Mouse (Mus musculus) left cerebral cortex, adult 2 months (tissue): ENCODE results near the gene Zfp13. TPM values are rescaled to one million over a fixed set of nuclear protein-coding genes. Genes with fewer than 3 reads are reported as not detected.

ENCODE experiments used
- DNase-seq, 2 experiments: peaks; one replicate each; pipeline ENCODE4 v3.0.0; 2021 to 2022; ENCODE audit warnings: low spot score in 2 of 2, mixed read lengths in 1 of 2; ENCODE audit errors: extremely low spot score in 1 of 2
- H3K27ac ChIP-seq: fragments of 200-600 bp; 2 replicates; pipeline ENCODE4 v1.8.1; 2022
- H3K4me3 ChIP-seq: fragments of 200-600 bp; 2 replicates; pipeline ENCODE4 v1.8.1; 2022
- CTCF ChIP-seq: fragments of 200-600 bp; IDR thresholded peaks from 2 replicates; pipeline ENCODE4 v1.8.1; 2022; ENCODE audit warnings: antibody characterized with exemption, mild to moderate bottlenecking, moderate library complexity
- intact Hi-C: fragments of 180-260 bp; cut with DNase I; formaldehyde crosslinking; loops from one replicate; pipeline ENCODE4 v1.15.1; 2025
- long read RNA-seq, 2 experiments: library from polyadenylated mRNA; stranded (forward); transcript quantifications; one replicate each; pipeline ENCODE4 v2.0.0; 2021; ENCODE audit warnings: borderline mapping rate in 2 of 2
- total RNA-seq, 2 experiments: library from RNA; stranded (reverse); gene quantifications; 2 replicates each; pipeline ENCODE4 v1.2.3; 2021

Gene Zfp13
- 10 to 100 TPM; 24.7 to 32.0 TPM for total RNA-seq
- long read RNA-seq, experiment 1, transcript Zfp13-202 (6 exons, 2,104 nt), result major isoform, 7 of 19 reads
- long read RNA-seq, experiment 1, partial matches to known transcripts, result 1 of 19 reads
- long read RNA-seq, experiment 1, other reads (novel, unspliced or antisense), result 11 of 19 reads
- long read RNA-seq, experiment 2, transcript Zfp13-202 (6 exons, 2,104 nt), result major isoform, 11 of 16 reads
- long read RNA-seq, experiment 2, partial matches to known transcripts, result 0 of 16 reads
- long read RNA-seq, experiment 2, other reads (novel, unspliced or antisense), result 5 of 16 reads

DNA sequence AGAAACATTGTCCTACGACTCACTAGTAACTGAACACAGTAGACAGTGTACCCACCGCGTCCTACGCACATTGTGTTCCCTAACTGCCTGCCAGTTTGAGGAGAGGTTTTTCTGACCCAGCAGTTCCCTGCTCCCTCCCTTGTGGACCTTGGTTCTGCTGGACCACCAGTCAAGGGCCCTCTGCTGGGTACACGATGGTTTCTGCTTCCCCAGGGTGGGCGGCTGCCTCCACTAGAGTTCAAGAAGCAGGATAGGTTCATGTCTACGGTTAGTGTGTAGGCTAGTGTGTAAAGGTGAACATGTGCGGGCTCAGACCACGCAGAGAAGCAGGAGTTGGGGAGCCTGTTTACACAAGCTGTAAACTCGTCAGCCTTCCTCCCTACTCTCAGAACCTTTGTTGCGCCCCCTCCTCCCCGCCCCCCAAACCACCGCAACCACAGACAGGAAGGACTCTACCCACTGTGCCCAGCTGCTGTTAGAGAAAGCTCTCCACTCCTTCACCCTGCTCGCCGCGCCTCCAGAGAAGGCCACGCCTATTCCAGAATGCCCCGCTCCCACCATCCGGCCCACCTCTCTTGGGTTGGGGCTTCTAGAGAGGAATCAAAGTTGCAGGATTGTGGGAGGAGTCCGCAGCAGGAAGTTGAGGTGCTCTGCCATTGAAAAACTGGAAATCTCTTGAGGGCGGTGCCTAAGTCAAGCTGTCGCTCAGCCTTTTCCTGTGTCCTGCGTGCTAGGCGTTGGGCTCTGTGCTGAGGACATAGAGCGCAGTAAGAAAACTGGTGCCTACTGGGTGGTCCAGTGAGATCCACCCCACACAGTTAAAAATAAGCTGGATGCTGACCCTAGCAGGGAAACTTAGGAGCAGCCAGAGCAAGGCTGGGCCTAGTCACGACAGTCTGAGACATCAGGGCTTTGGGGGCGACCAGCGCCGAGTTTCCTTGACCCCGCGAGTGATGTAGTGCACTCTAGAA lies at the start of gene Zfp13:
Zfp13 (minus strand) TSS at position 906 of the 971 bp plus-strand sequence.
- intact Hi-C loops, result no loop called here
- peak; percentile 63 to 66 for DNase-seq

DNA sequence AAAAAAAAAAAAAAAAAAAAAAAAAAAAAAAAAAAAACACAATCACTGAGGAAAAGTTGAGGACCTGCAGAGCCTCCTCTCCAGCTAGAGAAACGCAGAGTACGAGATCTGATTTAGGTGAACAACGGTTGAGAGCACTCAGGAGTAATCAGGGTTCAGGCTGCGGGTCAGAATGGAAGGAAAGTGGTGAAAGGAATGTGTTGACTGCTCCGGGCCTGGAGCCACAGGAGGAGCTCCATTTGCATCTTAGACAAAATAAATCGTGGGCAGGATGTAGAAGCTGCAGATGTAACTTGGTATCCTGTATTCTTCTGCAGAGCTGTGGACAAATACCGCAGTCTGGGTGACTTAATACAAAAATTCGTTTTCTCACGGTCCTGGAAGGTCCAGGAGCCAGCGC lies 46.6 kb upstream of the Zfp13 start:
- no peak overlapping the region for H3K4me3 ChIP-seq
- no peak overlapping the region for H3K27ac ChIP-seq
- TF ChIP-seq CTCF, result no peak
- DNase-seq, result no peak
- intact Hi-C loops, result no loop called here

More for the DNA sequence above, at the start of gene Zfp13:
- TF ChIP-seq CTCF, result no peak
- peak within 1 kb of the TSS; percentile 84 for H3K27ac ChIP-seq
- peak within 1 kb of the TSS; percentile 54 for H3K4me3 ChIP-seq

DNA sequence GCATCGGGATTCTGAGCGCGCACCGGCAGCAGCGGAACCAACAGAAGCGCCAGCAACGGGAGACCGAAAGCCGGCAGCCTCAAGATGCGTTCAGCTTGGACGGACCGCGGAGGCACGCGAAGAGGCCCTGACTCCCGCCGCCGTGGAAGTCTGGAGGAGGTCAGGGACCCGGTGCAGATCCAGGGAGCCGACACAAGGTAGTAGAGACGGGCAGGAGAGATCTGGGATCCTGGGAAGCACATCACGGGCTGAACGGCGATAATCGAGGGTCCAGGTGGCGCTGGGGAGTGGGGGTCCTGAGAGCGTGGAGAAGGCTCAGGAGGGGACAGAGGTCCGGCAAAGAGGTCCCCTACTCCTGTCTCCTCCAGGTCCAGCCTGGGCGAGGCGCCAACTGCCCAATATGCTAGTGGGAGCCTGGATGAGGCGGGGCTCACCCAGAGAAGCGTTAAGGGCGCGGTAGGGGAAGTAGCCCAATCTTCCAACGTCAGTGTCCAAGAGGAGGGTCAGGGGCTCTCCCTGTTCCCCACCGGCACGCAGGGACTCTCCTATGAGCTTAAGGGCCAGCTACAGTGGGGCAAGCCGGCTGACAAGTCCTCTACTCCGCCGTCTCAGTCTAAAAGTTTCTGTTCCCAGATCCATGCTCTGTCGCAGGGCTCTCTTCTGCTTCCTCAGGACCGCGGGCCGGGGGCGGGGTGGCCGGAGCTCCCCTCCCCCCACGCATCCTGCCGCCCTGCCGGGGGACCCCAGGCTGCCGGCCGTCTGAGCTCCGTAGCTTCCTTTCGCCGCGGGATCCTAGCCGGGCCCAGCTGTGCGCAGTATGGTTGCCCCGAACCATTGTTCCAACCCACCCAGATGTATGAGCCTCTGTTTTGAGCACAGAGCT lies 45.6 kb upstream of the Zfp13 start, which contains the start of gene Mmp25:
Mmp25 (minus strand) TSS at position 665 of the 883 bp plus-strand sequence.
- intact Hi-C loops, result no loop called here
- no peak for TF ChIP-seq CTCF
- Histone ChIP-seq H3K27ac (no peak within 1 kb of the TSS), H3K4me3 (peak within 1 kb of the TSS; percentile 34)
- no peak for DNase-seq

DNA sequence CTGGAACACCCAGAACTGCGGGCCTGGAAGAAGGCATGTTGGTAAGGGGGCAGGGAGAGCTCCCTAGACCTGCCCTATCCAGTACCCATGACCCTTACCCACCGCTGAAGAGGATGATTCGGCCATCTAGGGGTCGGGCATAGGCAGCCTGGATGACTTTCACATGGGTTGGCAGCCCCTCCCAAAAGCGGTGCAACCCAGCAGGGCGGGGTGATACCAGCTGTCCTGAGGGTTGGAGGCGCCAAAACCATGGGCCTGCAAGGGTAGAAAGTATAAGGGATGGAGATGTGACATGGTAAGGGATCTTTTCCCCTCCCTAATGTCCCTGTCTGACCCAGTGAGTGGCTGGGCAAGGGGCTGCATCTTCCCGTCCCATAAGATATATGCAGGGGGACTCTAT lies 32.0 kb upstream of the Zfp13 start:
- TF ChIP-seq CTCF, result no peak
- H3K27ac ChIP-seq, result no peak overlapping the region
- no peak overlapping the region for H3K4me3 ChIP-seq
- intact Hi-C loops, result loop anchor here (2.0 kb wide), 1 partner anchor 58 kb away; no protein-coding TSS in a partner anchor
- DNase-seq, result no peak

DNA sequence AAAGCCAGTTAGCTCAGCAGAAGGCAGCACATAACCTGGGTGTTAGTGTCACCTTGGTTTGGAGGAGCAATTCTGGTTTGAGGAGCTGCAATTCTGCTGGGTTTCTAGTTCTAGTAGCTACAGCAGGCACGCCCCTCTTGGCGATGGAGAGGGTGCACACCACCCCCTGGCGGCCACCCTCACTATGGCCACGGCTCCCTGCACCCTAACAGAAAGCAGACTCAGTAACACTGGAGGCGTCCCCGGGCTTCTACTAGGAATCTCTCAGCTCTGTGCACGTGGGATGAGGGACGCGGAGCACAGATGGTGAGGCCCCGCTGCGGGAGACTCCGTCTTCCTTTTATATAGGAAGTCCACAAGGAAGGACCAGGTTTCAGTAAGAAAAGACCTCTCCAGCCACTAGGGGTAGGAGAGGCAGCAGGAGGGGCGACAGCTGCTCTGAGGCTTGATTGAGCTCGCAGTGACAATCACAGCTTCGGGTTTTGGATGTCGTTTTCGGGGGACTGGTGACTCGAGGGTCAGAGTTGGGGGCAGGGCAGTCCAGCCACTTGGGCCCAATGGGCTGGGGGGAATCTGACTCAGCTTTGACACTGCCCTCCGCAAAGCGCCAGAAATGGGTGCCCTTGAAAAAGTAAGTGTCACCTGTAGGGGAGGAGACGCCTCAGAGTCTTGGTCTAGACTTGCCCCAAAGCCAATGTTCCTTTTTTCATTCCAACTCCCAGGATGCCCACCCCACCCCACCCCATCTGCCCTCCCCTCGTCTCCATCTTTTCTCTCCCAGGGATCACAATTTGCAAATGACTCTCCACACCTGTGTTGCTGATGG lies 31.1 kb upstream of the Zfp13 start:
- intact Hi-C loops, result loop anchor here (2.0 kb wide), 1 partner anchor 58 kb away; no protein-coding TSS in a partner anchor
- TF ChIP-seq CTCF, result peak; percentile 91
- Histone ChIP-seq H3K4me3 (0 out of 2 replicates have a peak overlapping the region, but pooled peaks have one; percentile 19), H3K27ac (no peak overlapping the region)
- DNase-seq, result peak; percentile 84 to 89

DNA sequence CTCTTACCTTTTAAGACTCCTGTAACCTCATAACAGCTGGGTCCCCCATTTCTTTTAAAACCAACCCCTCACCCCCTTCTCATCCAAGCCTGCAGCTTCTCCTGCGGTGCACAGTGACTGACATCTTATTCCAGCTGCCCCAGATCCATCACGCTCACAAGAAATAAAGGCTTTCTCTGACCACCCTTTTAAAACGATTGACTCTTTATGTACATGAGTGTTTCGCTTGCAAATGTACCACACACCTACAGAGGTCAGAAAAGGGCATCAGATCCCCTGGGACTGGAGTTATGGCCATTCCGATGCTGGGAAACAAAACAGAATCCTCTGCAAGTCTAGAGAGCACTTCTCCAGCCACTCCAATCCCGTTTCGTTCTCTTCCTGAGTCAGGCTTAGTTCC lies 28.5 kb upstream of the Zfp13 start:
- Histone ChIP-seq H3K4me3 (no peak overlapping the region), H3K27ac (no peak overlapping the region)
- intact Hi-C loops, result no loop called here
- DNase-seq, result no peak
- TF ChIP-seq CTCF, result no peak

DNA sequence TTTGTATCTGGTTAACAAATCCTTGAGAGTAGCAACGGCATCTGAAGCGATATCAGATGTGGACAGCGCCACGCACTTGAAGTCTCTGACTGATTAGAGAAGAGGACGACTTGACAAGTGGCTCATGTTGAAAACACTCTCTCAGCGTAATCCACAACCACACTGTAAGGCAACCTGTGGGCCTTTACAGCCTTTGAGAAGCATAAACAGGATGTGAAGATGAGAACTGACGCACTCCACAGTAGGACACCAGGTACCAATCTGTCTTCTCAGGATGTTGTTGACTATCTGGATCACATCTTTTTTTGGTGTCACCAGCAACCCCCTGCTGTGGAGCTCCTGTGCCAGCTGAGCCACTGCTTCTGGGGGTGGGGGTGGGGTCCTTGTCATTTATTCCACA lies 21.1 kb upstream of the Zfp13 start:
- H3K4me3 ChIP-seq, result no peak overlapping the region
- DNase-seq, result no peak
- intact Hi-C loops, result no loop called here
- no peak overlapping the region for H3K27ac ChIP-seq
- no peak for TF ChIP-seq CTCF

DNA sequence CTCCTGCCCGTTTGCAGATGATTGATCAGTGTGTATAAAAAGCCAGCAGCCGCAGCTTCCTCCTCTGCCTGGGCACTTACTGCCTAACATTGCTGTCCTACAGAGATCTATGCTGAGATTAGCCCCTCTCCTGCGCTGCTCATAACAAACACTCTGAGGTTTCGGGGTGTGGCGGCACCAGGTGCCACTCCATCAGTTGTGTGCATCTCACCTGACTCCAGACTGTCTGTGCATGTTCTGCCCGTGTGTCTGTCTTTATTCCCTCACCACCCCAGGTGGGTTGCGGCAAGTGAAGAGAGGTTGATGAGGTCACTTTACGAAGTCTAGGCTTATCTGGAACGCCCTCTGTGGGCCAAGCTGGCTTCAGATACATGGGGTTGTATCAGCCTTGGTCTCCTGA lies 17.8 kb upstream of the Zfp13 start:
- no peak overlapping the region for H3K27ac ChIP-seq
- intact Hi-C loops, result no loop called here
- no peak for DNase-seq
- TF ChIP-seq CTCF, result no peak
- H3K4me3 ChIP-seq, result no peak overlapping the region

DNA sequence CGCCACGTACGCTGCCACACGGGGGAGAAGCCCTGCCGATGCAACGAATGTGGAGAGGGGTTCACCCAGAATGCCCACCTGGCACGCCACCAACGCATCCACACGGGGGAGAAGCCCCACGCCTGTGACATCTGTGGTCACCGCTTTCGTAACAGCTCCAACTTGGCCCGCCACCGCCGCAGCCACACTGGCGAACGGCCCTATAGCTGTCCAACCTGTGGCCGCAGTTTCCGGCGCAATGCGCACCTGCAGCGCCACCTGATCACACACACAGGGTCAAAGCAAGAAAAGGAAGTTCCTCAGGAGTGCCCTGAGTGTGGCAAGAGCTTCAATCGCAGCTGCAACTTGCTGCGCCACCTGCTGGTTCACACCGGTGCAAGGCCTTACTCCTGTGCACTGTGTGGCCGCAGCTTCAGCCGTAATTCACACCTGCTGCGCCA lies 11.1 kb upstream of the Zfp13 start:
- no peak overlapping the region for H3K4me3 ChIP-seq
- intact Hi-C loops, result no loop called here
- TF ChIP-seq CTCF, result peak; percentile 73
- no peak overlapping the region for H3K27ac ChIP-seq
- DNase-seq, result peak; percentile 16 to 39

DNA sequence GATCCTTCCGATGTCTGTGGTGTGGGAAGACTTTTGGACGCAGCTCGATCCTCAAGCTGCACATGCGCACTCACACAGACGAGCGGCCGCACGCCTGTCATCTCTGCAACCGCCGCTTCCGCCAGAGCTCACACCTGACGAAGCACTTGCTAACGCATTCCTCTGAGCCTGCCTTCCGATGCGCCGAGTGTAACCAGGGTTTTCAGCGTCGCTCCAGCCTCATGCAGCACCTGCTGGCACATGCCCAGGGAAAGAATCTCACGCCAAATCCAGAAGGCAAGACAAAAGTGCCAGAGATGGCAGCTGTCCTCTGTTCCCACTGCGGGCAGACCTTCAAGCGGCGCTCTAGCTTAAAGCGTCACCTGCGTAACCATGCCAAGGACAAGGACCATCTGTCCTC lies 10.3 kb upstream of the Zfp13 start:
- no peak for DNase-seq
- Histone ChIP-seq H3K4me3 (no peak overlapping the region), H3K27ac (no peak overlapping the region)
- intact Hi-C loops, result no loop called here
- TF ChIP-seq CTCF, result no peak
